Mouse (Mus musculus): ENCODE results near the gene Bmp7.

DNA sequence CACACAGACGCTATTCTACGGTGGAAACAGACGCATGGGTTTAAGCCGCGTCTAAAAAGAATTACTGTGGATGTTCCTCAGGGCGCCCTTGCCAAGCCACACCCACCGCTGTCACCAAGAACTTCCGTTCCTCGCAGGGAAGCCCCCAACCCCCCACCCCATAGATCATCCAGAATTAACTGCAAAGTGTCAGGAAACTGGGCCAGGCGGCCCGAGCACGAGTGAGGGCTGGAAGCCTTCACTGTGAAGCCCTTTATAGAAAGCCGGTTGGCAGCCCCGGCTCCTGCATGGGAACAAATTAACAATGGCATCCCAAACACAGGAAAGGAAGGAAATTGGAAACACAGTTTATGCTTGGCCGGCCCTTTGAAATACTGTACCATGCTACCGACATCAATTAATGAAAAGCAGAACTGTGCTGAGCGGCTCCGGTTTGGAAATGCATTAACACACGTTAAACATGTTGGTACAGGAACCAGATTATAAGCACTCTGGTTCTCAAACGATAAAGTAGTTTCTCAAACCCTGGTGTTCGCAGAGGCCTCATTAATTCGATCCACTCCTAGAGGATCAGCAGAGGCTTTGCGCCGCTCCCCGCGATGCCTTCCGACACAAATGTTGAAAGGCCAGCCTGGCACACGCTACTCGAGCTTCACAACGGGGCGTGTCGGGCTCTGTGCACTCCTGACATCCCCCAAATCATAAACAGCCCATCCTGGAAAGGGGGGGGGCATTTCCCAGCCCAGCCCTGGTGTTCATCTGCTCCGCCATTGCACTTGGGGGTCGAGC lies 6.3 kb downstream of the Bmp7 start:
- TF ChIP-seq CTCF (IDR thresholded peaks at IDR 0.05; ENCODE audit: low read depth): no peak
- TF ChIP-seq EP300 (IDR thresholded peaks at IDR 0.05; ENCODE audit: low read depth): no peak
